Mouse (Mus musculus) embryo, embryonic 11.5 days (tissue): ENCODE results near the gene Gtf2h4.
A peak's percentile ranks its signal among the peaks of the same experiment; 100 is the strongest.

Experiments used
- DNase-seq: peaks from one replicate; pipeline ENCODE4 v3.0.0-alpha.2; 2012; ENCODE audit warnings: low read depth, low spot score

Gene Gtf2h4

DNA sequence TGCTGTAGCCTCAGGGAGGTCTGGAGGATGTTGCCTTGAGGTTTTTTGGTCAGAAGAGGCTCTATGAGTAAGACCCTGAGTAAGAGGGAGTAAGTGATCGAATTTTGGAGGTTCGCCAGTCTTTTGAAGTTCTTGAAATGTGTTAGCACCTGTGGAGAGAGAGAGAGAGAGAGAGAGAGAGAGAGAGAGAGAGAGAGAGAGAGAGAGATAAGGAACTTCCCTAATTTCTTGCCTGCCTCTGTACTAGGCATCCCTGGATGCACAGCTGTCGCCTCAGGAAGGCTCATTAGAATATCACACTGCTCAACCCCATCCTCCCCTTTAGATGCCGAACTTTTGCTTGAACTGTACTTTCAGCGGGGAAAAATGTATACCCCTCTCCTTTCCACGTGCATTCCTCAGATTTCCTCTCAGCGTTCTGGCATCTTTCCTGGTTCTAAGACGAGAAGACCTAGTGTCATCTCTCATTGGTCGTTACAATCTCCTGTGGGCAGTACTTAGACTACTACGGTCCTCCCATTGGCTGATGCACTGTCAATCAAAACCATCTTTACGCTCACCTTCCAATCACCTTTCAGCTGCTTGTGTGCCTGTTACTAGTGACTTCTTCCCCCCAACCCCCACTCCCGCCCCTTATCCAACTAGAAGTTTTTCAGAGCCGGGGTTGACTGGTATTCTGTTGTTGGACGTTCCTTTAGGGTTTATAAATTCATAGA is 34.9 kb downstream of the Gtf2h4 start:
- peak; percentile 31 for DNase-seq

DNA sequence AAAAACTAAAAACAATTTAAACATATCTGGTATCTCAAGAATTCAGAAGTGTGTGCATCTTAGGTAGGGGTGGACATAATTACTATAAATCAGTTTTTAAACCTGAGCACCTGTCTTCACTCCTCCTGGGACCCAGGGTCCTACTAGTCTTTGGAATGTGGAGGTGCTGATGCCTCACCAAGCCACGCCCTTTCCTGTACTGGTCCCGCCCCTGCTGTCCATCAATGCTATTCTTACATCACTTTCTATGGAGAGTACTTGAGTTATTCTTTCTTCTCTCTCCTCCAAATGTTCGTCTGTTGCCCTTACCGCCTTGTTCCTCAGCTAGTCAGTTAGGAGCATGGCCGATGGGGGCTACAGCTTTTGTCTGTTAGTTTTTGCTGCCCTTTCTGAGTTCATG is 37.2 kb downstream of the Gtf2h4 start:
- no peak for DNase-seq

DNA sequence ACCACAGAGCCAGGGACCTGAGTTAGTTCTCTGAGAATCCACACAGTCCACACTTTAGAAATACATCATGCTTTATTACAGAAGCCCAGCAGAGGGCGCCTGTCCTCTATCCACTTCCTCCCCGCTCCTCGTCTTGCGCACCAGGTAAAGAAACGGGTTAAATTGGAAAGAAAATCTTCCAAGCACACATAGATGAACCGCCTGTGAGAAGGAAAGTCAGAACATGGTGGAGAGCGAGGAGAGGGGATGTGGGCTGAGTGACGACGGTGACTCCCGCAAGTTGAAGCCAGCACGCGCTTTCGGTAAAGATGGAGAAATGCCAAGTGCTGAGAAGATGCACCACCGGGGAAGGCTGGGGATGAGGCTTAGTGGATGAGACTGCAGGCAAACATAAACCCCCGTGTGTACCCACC is 37.8 kb downstream of the Gtf2h4 start:
- peak; percentile 59 for DNase-seq

DNA sequence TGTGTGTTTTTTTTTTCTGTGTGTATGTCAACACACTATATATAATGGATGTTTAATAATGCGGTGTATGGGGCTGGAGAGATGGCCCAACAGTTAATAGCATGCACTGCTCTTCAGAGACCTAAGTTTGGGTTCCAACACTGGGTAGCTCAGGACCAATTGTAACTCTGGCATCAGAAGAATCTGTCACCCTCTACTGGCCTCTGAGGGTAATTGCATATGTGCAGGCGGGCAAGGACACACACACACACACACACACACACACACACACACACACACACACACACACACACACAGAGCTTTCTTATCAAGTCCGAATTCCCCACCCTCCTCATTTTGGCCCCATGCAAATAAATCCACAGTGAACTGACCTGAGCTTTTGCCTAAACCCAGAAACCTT is 38.3 kb downstream of the Gtf2h4 start:
- DNase-seq = no peak

DNA sequence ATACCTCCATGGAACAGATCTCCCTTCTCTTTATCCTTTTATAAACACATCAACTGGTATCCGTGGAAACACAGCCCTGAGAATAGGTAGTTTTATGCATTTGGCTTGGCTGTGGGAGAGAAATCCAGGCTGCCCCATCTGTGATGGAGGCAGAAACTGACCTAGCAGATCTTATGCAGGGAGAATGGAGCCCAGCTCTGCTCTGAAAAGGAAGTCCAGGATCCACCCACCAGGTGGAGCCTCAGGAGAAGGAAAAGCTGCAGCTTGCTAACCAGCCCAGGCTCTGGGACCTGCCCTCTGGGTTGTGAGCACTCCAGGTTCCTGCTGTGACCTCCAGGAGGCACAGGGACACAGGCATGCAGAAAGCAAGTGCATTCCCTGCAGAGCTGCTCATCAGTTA is 39.5 kb downstream of the Gtf2h4 start:
- no peak for DNase-seq

DNA sequence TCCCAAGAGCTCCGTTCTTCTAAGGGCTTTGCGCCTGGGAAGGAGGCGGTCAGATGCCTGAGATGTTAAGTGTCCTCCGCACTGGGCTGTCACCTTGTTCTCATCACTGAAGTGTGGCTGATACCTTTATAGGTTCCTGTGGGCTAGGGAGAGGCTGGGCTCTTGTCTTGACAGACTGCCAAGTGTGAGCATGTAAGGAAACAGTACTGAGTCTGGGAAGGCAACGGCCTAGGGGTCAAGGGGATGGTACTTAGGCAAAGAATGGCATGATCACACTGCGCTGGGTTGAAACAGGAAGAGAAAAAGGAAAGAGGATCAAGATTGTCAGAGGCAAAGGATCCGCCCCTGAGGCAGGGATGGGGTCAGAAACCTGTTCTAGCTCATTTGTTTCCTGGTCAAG is 47.0 kb downstream of the Gtf2h4 start, which contains the start of gene Gm9573:
Gene Gm9573 (minus strand): TSS at position 101 of the 400 bp plus-strand sequence.
- DNase-seq = no peak
